Mouse (Mus musculus) neural tube, embryonic 12.5 days (tissue): ENCODE measurements at regions not wholly inside any gene's neighbourhood (a gene's known extent, or its start where the extent isn't known, plus 50 kb on each side); places are given as distances from the start of the nearest gene placed in this dataset.
A peak's percentile ranks its signal among the peaks of the same experiment; 100 is the strongest.

Experiments
- ATAC-seq: fragments of 200-750 bp; cut with Nextera tagmentation; 2 replicates; pipeline ENCODE4 v1.8.0; 2017; ENCODE audit warnings: low read depth, mild to moderate bottlenecking, moderate TSS enrichment, moderate library complexity; ENCODE audit not compliant: low FRiP score
- H3K27ac ChIP-seq: fragments of 300-500 bp; sonication (generic); 2 replicates; pipeline ENCODE4 v1.5.1; 2016
- H3K27me3 ChIP-seq: fragments of 300-500 bp; sonication (generic); replicated peaks from 2 replicates; pipeline ENCODE4 v1.6.1; 2016; ENCODE audit warnings: mild to moderate bottlenecking
- H3K36me3 ChIP-seq: fragments of 300-500 bp; sonication (generic); 2 replicates; pipeline ENCODE4 v1.6.1; 2016; ENCODE audit warnings: mild to moderate bottlenecking
- H3K4me1 ChIP-seq: fragments of 300-500 bp; sonication (generic); 2 replicates; pipeline ENCODE4 v1.6.1; 2016
- H3K4me2 ChIP-seq: fragments of 300-500 bp; sonication (generic); replicated peaks from 2 replicates; pipeline ENCODE4 v1.6.1; 2016; ENCODE audit warnings: mild to moderate bottlenecking
- H3K4me3 ChIP-seq: fragments of 300-500 bp; sonication (generic); 2 replicates; pipeline ENCODE4 v1.5.1; 2016
- H3K9ac ChIP-seq: fragments of 300-500 bp; sonication (generic); 2 replicates; pipeline ENCODE4 v1.6.1; 2016; ENCODE audit warnings: mild to moderate bottlenecking
- H3K9me3 ChIP-seq: fragments of 300-500 bp; sonication (generic); 2 replicates; pipeline ENCODE4 v1.6.1; 2016; ENCODE audit warnings: mild to moderate bottlenecking
- WGBS: fragments of 180-500 bp; shearing (Covaris S2); methylation state at CpG from one replicate; pipeline ENCODE4 v1.1.7; 2016; 5-methylcytosine and 5-hydroxymethylcytosine counted together

- H3K4me1 ChIP-seq = no peaks in the 10 kb centered on the region
- 83% methylated on average over 8 of the region's 8 CpGs for WGBS
- no peak overlapping the region for H3K9ac ChIP-seq
- no peaks in the 10 kb centered on the region for H3K9me3 ChIP-seq
- ATAC-seq = no peak
- no peak overlapping the region for H3K4me3 ChIP-seq
- H3K27ac ChIP-seq = no peak overlapping the region
- no peaks in the 10 kb centered on the region for H3K27me3 ChIP-seq
- no peak overlapping the region for H3K4me2 ChIP-seq
- no peaks in the 10 kb centered on the region for H3K36me3 ChIP-seq
Observed at GRCm38 (mm10) chr6:91573487-91573886, 57.8 kb downstream of the Lsm3 start.

GRCm38 (mm10) chr6:91574414-91574813 is 58.7 kb downstream of the Lsm3 start:
- Histone ChIP-seq H3K9me3 (no peaks in the 10 kb centered on the region), H3K4me1 (no peaks in the 10 kb centered on the region), H3K4me3 (no peak overlapping the region), H3K9ac (no peak overlapping the region), H3K36me3 (no peaks in the 10 kb centered on the region), H3K27me3 (no peaks in the 10 kb centered on the region), H3K4me2 (no peak overlapping the region), H3K27ac (no peak overlapping the region)
- WGBS = 92% methylated on average over 10 of the region's 10 CpGs
- ATAC-seq = no peak

GRCm38 (mm10) chr6:91575662-91576364 is 60.1 kb downstream of the Lsm3 start:
- Histone ChIP-seq H3K9me3 (no peaks in the 10 kb centered on the region), H3K9ac (no peak overlapping the region), H3K27me3 (no peaks in the 10 kb centered on the region), H3K27ac (no peak overlapping the region), H3K4me1 (no peaks in the 10 kb centered on the region), H3K36me3 (no peaks in the 10 kb centered on the region), H3K4me3 (no peak overlapping the region), H3K4me2 (no peak overlapping the region)
- ATAC-seq = 0 out of 2 replicates have a peak, but pooled peaks have one; percentile 50
- 65% methylated on average over 4 of the region's 4 CpGs for WGBS

GRCm38 (mm10) chr6:91576906-91577305 is 61.2 kb downstream of the Lsm3 start:
- no peak overlapping the region for H3K4me3 ChIP-seq
- no peaks in the 10 kb centered on the region for H3K36me3 ChIP-seq
- WGBS = 52% methylated on average over 15 of the region's 15 CpGs
- H3K27me3 ChIP-seq = no peaks in the 10 kb centered on the region
- H3K9ac ChIP-seq = no peak overlapping the region
- no peaks in the 10 kb centered on the region for H3K4me1 ChIP-seq
- H3K27ac ChIP-seq = no peak overlapping the region
- H3K4me2 ChIP-seq = no peak overlapping the region
- H3K9me3 ChIP-seq = no peaks in the 10 kb centered on the region
- no peak for ATAC-seq

- no peak overlapping the region for H3K4me3 ChIP-seq
- H3K4me2 ChIP-seq = no peak overlapping the region
- no peak overlapping the region for H3K9ac ChIP-seq
- H3K36me3 ChIP-seq = no peaks in the 10 kb centered on the region
- no peaks in the 10 kb centered on the region for H3K4me1 ChIP-seq
- no peak for ATAC-seq
- no peak overlapping the region for H3K27ac ChIP-seq
- WGBS = 87% methylated on average over 10 of the region's 10 CpGs
- no peaks in the 10 kb centered on the region for H3K9me3 ChIP-seq
- no peaks in the 10 kb centered on the region for H3K27me3 ChIP-seq
Observed at GRCm38 (mm10) chr6:91579666-91580065, 63.9 kb downstream of the Lsm3 start.

GRCm38 (mm10) chr6:91580607-91581006 is 64.9 kb downstream of the Lsm3 start:
- WGBS = 92% methylated on average over 6 of the region's 6 CpGs
- Histone ChIP-seq H3K9ac (no peak overlapping the region), H3K27ac (no peak overlapping the region), H3K36me3 (no peaks in the 10 kb centered on the region), H3K4me3 (no peak overlapping the region), H3K27me3 (no peaks in the 10 kb centered on the region), H3K9me3 (no peaks in the 10 kb centered on the region), H3K4me1 (no peaks in the 10 kb centered on the region), H3K4me2 (no peak overlapping the region)
- ATAC-seq = no peak

GRCm38 (mm10) chr6:91582338-91582737 is 66.6 kb downstream of the Lsm3 start:
- Histone ChIP-seq H3K36me3 (no peaks in the 10 kb centered on the region), H3K9me3 (no peaks in the 10 kb centered on the region), H3K27ac (no peak overlapping the region), H3K9ac (no peak overlapping the region), H3K27me3 (no peaks in the 10 kb centered on the region), H3K4me3 (no peak overlapping the region), H3K4me2 (no peak overlapping the region), H3K4me1 (no peaks in the 10 kb centered on the region)
- WGBS = 95% methylated on average over 5 of the region's 5 CpGs
- ATAC-seq = no peak

- H3K4me2 ChIP-seq = no peak overlapping the region
- H3K9me3 ChIP-seq = no peaks in the 10 kb centered on the region
- H3K9ac ChIP-seq = no peak overlapping the region
- no peak overlapping the region for H3K4me3 ChIP-seq
- H3K27ac ChIP-seq = no peak overlapping the region
- H3K36me3 ChIP-seq = no peaks in the 10 kb centered on the region
- WGBS = 93% methylated on average over 5 of the region's 5 CpGs
- H3K4me1 ChIP-seq = no peaks in the 10 kb centered on the region
- no peak for ATAC-seq
- H3K27me3 ChIP-seq = no peaks in the 10 kb centered on the region
Observed at GRCm38 (mm10) chr6:91583346-91583745, 67.6 kb downstream of the Lsm3 start.

GRCm38 (mm10) chr6:91585543-91585942 is 69.8 kb downstream of the Lsm3 start:
- Histone ChIP-seq H3K9me3 (no peaks in the 10 kb centered on the region), H3K4me2 (no peak overlapping the region), H3K9ac (no peak overlapping the region), H3K27ac (no peak overlapping the region), H3K36me3 (no peaks in the 10 kb centered on the region), H3K4me1 (no peaks in the 10 kb centered on the region), H3K27me3 (no peaks in the 10 kb centered on the region), H3K4me3 (no peak overlapping the region)
- no peak for ATAC-seq
- 88% methylated on average over 3 of the region's 3 CpGs for WGBS

GRCm38 (mm10) chr6:91589181-91589580 is 73.5 kb downstream of the Lsm3 start:
- H3K9ac ChIP-seq = no peak overlapping the region
- no peaks in the 10 kb centered on the region for H3K27me3 ChIP-seq
- no peaks in the 10 kb centered on the region for H3K36me3 ChIP-seq
- H3K4me3 ChIP-seq = no peak overlapping the region
- H3K4me2 ChIP-seq = no peak overlapping the region
- peaks cover 7% of the 10 kb centered on the region for H3K4me1 ChIP-seq
- H3K27ac ChIP-seq = no peak overlapping the region
- ATAC-seq = no peak
- H3K9me3 ChIP-seq = no peaks in the 10 kb centered on the region
- 83% methylated on average over 4 of the region's 4 CpGs for WGBS

- Histone ChIP-seq H3K9ac (no peak overlapping the region), H3K27ac (no peak overlapping the region), H3K4me1 (peaks cover 7% of the 10 kb centered on the region), H3K36me3 (no peaks in the 10 kb centered on the region), H3K4me3 (no peak overlapping the region), H3K9me3 (no peaks in the 10 kb centered on the region), H3K4me2 (no peak overlapping the region), H3K27me3 (no peaks in the 10 kb centered on the region)
- WGBS = 54% methylated on average over 6 of the region's 6 CpGs
- ATAC-seq = no peak
Observed at GRCm38 (mm10) chr6:91590395-91590794, 74.7 kb downstream of the Lsm3 start.

GRCm38 (mm10) chr6:91590806-91591571 is 75.3 kb downstream of the Lsm3 start:
- WGBS = 55% methylated on average over 8 of the region's 8 CpGs
- no peaks in the 10 kb centered on the region for H3K36me3 ChIP-seq
- no peak overlapping the region for H3K4me2 ChIP-seq
- no peak overlapping the region for H3K4me3 ChIP-seq
- no peak for ATAC-seq
- H3K9me3 ChIP-seq = no peaks in the 10 kb centered on the region
- peaks cover 7% of the 10 kb centered on the region for H3K4me1 ChIP-seq
- no peak overlapping the region for H3K27ac ChIP-seq
- no peaks in the 10 kb centered on the region for H3K27me3 ChIP-seq
- H3K9ac ChIP-seq = no peak overlapping the region

GRCm38 (mm10) chr6:91592651-91593050 is 76.9 kb downstream of the Lsm3 start:
- no peaks in the 10 kb centered on the region for H3K9me3 ChIP-seq
- no peak overlapping the region for H3K4me2 ChIP-seq
- no peak overlapping the region for H3K9ac ChIP-seq
- no peaks in the 10 kb centered on the region for H3K27me3 ChIP-seq
- H3K27ac ChIP-seq = no peak overlapping the region
- H3K4me1 ChIP-seq = peaks cover 7% of the 10 kb centered on the region
- no peaks in the 10 kb centered on the region for H3K36me3 ChIP-seq
- H3K4me3 ChIP-seq = no peak overlapping the region
- ATAC-seq = no peak
- WGBS = 83% methylated on average over 1 of the region's 2 CpGs
